Mouse (Mus musculus): ENCODE measurements around the gene Eef2k.
"Not testable (repeated sequence)": the region's sequence is repeated elsewhere in the genome, so short reads cannot be mapped to it uniquely, and the experiment has no call there.

The Eef2k gene

DNA sequence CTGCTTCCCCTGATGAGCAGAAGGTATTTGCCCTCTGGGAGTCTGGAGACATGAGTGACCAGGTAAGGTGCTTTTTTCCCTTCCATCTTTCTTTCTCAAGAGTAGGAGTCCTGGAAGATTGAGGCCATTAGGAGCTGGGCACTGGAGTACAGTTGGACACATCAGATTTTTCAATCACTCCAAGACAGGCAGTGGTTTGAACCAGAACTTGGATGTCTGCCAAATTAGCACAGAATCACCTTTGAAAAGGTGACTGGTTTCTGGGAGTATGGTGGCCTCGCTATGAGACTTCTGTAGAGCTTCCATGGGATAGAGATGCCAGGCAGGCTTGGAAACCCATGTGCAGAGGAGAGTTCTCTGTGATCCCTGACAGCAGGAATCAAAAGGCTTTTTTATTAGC is 99.9 kb downstream of the Eef2k start:
- no peak for DNase-seq

DNA sequence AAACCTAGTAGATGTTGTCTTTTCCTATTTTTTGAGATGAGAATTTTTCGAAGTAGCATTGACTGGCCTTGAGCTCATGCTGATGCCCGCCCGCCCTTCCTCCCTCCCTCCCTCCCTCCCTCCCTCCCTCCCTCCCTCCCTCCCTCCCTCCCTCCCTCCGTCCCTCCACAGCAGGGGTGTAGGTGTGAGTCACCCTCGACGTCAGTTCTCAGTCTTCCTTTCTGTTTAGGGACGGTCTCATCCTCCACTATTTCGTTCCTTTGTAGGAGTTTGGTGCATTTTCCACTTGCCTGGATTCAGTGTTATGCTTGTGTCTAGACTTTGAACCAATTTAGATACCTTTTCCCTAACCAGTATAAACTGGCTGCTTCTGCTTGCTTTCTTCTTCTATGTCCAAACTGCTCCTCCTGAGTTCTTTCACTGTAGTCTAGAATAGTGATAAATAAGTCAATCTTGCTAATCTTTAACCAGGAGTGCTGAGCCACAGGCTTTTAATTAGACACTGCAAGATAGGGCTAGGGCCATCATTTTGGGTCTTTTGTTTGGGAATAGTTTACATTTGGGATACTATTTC is 101.4 kb downstream of the Eef2k start:
- DNase-seq, result no peak

DNA sequence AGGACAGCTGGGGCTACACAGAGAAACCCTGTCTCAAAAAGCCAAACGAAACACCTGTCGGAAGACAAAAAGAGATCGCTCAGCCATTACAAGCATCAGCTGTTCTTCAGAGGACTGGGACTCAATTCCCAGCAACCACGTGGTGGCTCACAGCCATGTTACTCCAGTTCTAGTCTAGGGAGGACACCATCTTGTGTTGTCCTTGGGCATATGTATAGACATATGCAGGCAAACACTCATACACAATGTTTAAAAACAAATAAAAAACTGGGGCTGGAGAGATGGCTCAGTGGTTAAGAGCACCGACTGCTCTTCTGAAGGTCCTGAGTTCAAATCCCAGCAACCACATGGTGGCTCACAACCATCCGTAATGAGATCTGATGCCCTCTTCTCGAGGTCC is 111.0 kb downstream of the Eef2k start:
- DNase-seq, result not testable (repeated sequence)
